Mouse (Mus musculus) olfactory bulb, adult 2 months (tissue): ENCODE results near the gene Hist1h3f. TPM values are rescaled to one million over a fixed set of nuclear protein-coding genes. Genes with fewer than 3 reads are reported as not detected.
A peak's percentile ranks its signal among the peaks of the same experiment; 100 is the strongest.
"Not testable (repeated sequence)": the region's sequence is repeated elsewhere in the genome, so short reads cannot be mapped to it uniquely, and the experiment has no call there.

Experiments used
- H3K27ac ChIP-seq: fragments of 200-500 bp; 2 replicates; pipeline ENCODE4 v1.5.1; 2012; ENCODE audit warnings: low read depth, low read length; ENCODE audit not compliant: insufficient read depth
- H3K4me1 ChIP-seq: fragments of 200-500 bp; 2 replicates; pipeline ENCODE4 v1.6.1; 2012; ENCODE audit warnings: low read length; ENCODE audit not compliant: control insufficient read depth, insufficient read depth
- H3K4me3 ChIP-seq: fragments of 200-500 bp; 2 replicates; pipeline ENCODE4 v1.5.1; 2012; ENCODE audit warnings: mild to moderate bottlenecking, low read depth, low read length, moderate library complexity; ENCODE audit not compliant: insufficient read depth
- CTCF ChIP-seq: fragments of 200-500 bp; IDR thresholded peaks from 2 replicates; pipeline ENCODE4 v1.5.1; 2012; ENCODE audit warnings: low read depth, mild to moderate bottlenecking, low read length, moderate library complexity; ENCODE audit not compliant: insufficient read depth
- POLR2A ChIP-seq: fragments of 200-500 bp; IDR thresholded peaks from 2 replicates; pipeline ENCODE4 v1.6.1; 2012; ENCODE audit warnings: mild to moderate bottlenecking, low read depth, low read length, moderate library complexity; ENCODE audit not compliant: insufficient read depth
- WGBS: fragments of 180-500 bp; shearing (Covaris S2); methylation state at CpG from one replicate; pipeline ENCODE4 v1.1.7; 2018; 5-methylcytosine and 5-hydroxymethylcytosine counted together
- polyA plus RNA-seq: library from polyadenylated mRNA; stranded (reverse); fragments of >200 nt; gene quantifications from 2 replicates; pipeline ENCODE4 v1.2.4, GENCODE M21; 2012; ENCODE audit warnings: low replicate concordance; ENCODE audit not compliant: missing spikeins, insufficient read depth, insufficient read length

The Hist1h3f gene
- polyA plus RNA-seq, 1 experiment, result not detected

- Histone ChIP-seq H3K4me1 (peaks cover 8% of the 10 kb centered on the region), H3K4me3 (no peak overlapping the region), H3K27ac (no peak overlapping the region)
- TF ChIP-seq POLR2A, result no peak
- TF ChIP-seq CTCF, result no peak
- 92% methylated on average over 1 of the region's 1 CpGs for WGBS
Observed at GRCm38 (mm10) chr13:23577835-23578234, 34.0 kb downstream of the Hist1h3f start.

GRCm38 (mm10) chr13:23581408-23582218, 37.8 kb downstream of the Hist1h3f start, which contains the start of gene Hist1h4d:
TSS of gene Hist1h4d (plus strand) at chr13:23581598.
- H3K27ac ChIP-seq, result peak within 1 kb of the TSS; percentile 45; the same call in 1 of the 2 replicates
- under 1% methylated on average over 43 of the region's 43 CpGs for WGBS
- H3K4me1 ChIP-seq, result peaks cover 3% of the 10 kb centered on the region; the same call in 1 of the 2 replicates
- TF ChIP-seq CTCF, result no peak
- peak; percentile 97 for TF ChIP-seq POLR2A
- H3K4me3 ChIP-seq, result peak within 1 kb of the TSS; percentile 71

- 13% methylated on average over 6 of the region's 6 CpGs for WGBS
- Histone ChIP-seq H3K27ac (peak overlapping the region; percentile 45; the same call in 1 of the 2 replicates), H3K4me1 (peaks cover 3% of the 10 kb centered on the region; the same call in 1 of the 2 replicates), H3K4me3 (no peak overlapping the region; the same call in 1 of the 2 replicates)
- TF ChIP-seq POLR2A (no peak), CTCF (no peak)
Observed at GRCm38 (mm10) chr13:23582219-23583056, 38.6 kb downstream of the Hist1h3f start.

- peaks cover 3% of the 10 kb centered on the region; the same call in 1 of the 2 replicates for H3K4me1 ChIP-seq
- no peak overlapping the region for H3K4me3 ChIP-seq
- H3K27ac ChIP-seq, result no peak overlapping the region
- no peak for TF ChIP-seq CTCF
- no peak for TF ChIP-seq POLR2A
Observed at GRCm38 (mm10) chr13:23583387-23584068, 39.7 kb downstream of the Hist1h3f start.

GRCm38 (mm10) chr13:23584331-23584730, 40.5 kb downstream of the Hist1h3f start:
- no peak overlapping the region for H3K4me3 ChIP-seq
- H3K4me1 ChIP-seq, result peaks cover 3% of the 10 kb centered on the region; the same call in 1 of the 2 replicates
- peak overlapping the region; percentile 51; the same call in 1 of the 2 replicates for H3K27ac ChIP-seq
- TF ChIP-seq POLR2A (no peak), CTCF (no peak)

- under 1% methylated on average over 21 of the region's 21 CpGs for WGBS
- TF ChIP-seq POLR2A (no peak), CTCF (no peak)
- H3K27ac ChIP-seq, result peak overlapping the region; percentile 90
Observed at GRCm38 (mm10) chr13:23585029-23585441, 41.2 kb downstream of the Hist1h3f start.

GRCm38 (mm10) chr13:23585442-23586098, 41.7 kb downstream of the Hist1h3f start:
- WGBS, result under 1% methylated on average over 26 of the region's 36 CpGs

More at GRCm38 (mm10) chr13:23585029-23585441, 41.2 kb downstream of the Hist1h3f start:
- Histone ChIP-seq H3K4me3 (peak overlapping the region; percentile 54), H3K4me1 (peaks cover 3% of the 10 kb centered on the region; the same call in 1 of the 2 replicates)

More at GRCm38 (mm10) chr13:23585442-23586098, 41.7 kb downstream of the Hist1h3f start:
- Histone ChIP-seq H3K4me3 (peak overlapping the region; percentile 55), H3K27ac (peak overlapping the region; percentile 90)
- not testable (repeated sequence) for H3K4me1 ChIP-seq
- peak; percentile 53; the same call in 1 of the 2 replicates for TF ChIP-seq POLR2A
